Mouse (Mus musculus) 3T3-L1 (cell line): Measurements from ENCODE around the gene Garnl3.
"Not testable (repeated sequence)": the region's sequence is repeated elsewhere in the genome, so short reads cannot be mapped to it uniquely, and the experiment has no call there.

Source experiments
- DNase-seq: peaks from one replicate; pipeline ENCODE4 v3.0.0-alpha.2; 2015; ENCODE audit warnings: low read depth, low spot score

Gene Garnl3

DNA sequence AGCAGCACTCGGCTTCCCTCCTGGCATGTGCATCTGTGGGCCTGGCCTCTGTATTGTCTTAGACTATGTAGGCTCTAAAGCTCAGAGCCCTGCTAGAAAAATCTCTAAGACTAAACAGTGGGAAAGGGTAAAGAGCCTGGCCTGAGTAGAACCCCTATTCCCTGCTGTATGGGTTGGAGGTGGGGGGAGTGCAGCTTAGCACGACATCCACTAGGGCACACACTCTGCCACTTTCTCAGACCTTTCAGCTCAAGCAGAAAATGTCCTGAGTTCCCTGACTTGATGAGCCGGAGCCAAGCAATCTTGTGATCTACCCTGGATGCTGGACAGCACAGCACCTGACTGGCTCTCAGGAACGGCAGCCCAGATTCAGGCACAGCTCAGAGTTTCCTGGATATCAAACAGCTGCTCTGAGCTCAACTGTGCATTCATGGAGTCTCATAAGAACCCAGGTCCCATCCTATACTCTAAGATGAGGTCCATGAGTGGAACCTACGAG is 24.9 kb upstream of the Garnl3 start:
- no peak for DNase-seq

DNA sequence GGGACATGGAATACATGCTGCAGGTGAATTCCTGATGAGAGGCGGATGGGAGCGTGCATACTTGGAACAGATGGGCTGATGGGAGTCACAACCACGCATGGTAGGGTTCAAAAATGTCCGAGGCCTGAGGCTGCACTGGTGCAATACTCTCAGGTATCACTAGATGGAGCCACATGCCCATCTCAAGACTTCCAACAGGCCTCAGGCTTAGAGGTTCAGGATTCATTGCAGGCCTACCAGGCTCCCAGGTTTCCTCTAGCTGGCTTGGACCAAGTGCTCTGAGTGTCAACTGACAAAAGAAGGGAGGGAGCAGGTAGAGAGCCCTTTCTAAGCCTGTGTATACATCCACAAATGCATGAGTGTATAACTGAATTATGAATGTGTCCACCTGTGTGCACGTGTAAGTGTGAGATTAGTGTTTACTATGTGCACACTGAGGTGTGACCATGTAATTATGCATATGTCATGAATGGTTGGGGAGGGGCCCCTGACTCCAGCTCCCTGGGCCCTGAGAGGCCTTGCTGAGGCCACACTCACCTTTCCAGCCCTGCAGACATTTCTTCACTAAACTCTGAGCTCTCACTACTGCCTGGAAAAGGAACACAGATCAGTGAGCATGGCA is 23.4 kb upstream of the Garnl3 start:
- DNase-seq = peak; percentile 93

DNA sequence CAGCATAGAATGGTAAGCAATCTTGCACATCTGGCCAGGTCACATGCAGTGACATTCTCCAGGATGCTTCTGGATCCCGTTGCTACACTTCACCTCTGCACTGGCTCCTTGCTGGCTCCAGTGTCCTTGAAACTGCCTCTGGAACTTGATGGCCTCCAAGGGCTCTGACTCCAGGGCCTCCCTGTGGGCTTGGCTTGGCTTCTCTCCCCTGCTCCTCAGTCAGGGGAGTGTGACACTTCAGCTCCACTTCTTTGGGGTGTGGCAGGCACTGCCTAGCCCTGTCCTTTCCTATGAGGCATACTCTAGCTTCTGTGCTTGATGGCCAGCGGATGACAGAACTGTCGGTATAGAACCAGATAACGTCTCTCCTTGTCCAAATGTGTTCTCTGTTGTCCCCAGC is 15.5 kb upstream of the Garnl3 start:
- DNase-seq = no peak

DNA sequence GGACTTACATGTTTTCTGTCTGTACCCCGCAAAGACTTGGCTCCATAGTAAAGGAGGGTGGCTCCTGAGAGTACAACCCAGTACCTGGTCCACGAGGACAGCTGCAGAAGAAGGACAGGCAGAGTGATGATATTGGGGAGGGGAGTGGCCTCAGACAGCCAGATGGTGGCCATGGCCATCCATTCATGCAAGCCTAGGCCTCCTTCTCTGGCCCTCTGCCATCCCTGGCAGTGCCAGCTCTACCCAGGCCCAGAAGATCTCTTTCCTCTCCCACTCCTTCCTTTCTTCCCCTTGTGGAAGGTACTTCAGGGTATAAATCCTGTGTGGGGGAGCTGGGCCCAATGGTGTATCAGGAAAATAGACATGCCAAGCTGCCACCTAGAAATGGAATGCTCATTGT is 11.8 kb upstream of the Garnl3 start:
- no peak for DNase-seq

DNA sequence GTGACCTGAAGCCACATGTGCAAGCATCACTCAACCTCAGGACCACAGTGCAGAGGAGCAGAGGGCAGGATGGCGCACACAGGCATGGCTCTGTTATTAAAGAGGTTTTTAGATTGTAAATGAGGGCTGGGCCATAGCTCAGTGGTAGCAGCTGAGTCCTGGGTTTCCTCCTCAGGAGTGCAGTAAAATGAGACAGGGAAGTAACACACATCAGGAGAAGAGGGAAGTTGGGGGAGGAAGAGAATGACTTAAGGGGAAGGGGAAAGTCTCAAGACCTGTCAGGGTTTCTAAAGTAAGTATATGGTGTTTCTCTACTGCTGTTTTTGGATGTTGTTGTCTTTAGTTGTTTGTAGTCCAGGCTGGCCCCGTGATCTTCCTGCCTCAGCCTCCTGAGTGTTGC is 7.0 kb upstream of the Garnl3 start:
- no peak for DNase-seq

DNA sequence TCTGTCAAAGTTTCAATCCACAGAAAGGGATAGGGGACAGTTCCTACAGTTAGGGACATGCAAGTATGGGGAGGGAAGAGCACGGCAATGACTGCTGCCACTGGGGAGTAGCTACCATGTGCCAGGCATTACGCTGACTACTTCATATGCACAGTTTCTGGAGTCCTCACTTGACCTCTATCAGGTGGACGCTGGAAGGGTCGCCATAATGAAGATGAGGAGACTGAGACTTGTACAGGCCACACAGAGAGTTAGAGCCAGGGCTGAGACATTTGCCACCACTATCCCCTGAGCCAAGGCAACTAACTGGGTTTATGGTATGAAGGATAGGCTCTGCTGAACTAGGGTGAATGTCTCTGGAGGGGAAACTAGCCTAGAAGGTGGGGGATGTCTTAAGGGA is 6.3 kb upstream of the Garnl3 start:
- no peak for DNase-seq

DNA sequence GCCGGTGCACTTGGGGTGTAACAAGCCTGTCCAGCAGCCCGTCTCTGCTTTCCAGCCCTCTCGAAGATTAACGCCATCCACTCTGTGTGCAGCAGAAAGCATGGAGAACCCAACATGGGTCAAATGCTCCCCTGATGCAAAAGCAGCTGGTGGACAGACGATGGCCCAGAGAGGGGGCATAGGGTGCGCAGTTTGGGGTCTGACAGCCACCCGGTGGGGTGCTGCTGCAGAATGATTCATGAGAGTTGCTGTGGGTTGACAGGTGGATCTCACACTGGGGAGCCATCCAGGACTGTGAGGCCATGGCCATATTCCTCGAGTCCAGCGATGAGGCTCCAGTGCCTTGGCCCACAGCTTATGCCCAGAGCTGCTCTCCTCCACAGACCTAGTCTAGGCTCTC is 5.8 kb upstream of the Garnl3 start:
- DNase-seq = no peak

DNA sequence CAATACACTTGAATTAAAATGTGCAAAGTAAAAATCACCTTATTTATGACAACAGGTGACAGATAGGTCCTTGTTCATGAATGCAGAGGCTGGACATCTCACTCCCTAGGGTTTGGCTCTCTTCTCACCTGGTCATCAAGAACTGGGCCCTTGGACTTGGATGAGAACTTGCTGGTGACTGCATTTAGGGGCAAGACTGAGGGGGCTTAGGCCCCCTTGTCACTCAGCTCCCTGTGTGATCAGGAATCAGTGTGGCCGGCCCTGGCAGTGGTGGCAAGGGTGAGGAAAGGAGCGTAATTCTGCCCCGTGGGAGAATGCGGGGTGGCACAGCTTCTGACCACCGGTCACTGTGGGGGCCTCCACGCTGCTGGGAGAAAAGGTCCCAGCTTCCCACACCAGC is 4.9 kb upstream of the Garnl3 start:
- DNase-seq = no peak

DNA sequence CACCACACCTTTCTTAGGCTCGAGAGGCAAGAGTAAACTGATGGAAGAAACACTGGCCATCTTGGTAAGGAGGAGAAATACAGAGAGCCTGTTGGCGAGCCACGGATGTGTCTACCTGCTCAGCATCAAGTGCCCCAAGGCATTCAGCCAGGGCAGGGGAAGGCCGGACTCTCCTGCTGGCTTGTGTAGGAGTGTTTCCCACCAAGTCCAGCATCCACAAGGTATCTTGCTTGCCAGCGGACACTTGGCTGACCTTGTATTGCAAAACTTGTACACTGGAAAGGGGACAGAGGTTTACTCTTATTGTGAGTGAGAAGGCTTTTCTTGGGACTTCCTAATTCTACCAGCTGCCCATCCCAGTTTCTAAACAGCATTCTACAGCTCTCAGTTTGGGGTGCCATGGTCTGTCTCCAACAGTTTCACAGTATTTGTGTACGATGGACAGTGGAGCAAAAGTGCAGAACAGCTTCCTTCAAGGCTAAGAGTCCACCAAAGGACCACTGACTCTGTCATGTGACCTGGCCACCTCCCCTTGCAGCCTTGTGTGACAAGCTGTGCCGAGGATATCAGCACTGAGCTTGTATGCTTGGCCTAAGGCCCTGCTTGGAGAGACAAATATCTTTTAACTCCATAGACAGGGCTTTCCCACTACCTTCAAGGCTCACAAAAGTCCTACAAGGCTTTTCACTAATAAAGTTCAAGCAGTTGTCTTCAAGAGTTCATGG is 3.5 kb upstream of the Garnl3 start:
- no peak for DNase-seq

DNA sequence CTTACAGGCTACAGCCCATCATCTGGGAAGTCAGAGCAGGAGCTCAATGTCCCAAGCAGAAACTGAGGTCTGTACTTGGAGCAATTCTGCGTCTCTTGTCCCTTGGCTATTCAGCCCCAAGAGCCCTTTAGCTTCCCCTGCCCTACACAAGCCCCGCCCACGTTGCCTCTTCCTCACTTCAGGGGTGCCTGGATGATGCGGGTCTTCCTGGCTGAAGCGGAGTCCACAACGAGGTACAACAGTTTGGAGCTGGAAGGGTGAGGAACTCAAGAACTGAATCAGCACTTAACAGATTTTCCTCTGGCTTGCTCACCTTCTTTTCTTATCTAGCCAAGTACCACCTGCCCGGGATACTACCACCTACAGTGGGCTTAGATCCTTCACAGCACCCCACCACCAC is 852 bp upstream of the Garnl3 start:
- no peak for DNase-seq

DNA sequence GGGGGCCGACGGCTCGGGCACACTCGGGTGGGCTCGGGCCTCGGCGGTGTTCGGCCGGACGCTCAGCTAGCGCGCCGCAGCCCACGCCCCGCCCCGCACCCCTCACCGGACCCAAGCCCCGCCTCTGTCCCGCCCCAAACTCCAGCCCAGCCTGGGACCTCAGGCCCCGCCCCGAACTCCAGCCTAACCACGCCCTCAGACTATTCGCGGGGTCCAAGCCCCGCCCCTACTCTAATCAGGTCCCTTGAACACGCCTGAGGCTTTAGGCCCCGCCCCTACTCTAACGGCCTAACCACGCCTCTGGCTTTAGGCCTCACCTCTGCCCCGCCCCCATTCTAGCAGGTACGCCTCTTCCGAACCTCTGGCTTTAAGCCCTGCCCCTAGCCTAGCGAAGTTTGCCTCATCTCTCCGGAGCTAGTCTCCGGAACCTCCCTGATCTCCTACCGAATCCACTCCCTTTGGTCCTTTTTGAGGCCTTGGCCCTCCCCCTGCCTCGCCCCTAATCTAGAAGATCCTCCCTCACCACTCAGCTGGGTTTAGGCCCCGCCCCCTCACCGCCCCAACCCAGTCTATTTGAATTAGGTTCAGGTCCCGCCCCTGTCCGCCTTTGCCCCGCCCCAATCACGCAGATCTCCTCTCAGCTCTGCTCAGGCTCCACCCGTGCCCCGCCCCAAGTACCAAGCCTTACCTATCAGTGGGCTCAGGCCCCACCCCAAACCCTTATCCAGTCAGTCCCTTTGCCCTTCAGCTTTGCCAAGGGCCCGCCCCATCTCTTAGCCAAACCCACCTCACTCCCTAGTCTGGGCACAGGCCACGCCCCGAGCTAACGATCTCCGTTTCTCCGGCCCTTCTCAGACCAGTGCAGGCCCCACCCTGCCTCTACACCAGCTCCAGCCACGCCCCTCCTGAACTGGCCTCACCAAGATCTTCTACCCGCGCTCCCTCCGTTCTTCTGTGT is 649 bp downstream of the Garnl3 start:
- DNase-seq = peak; percentile 100

DNA sequence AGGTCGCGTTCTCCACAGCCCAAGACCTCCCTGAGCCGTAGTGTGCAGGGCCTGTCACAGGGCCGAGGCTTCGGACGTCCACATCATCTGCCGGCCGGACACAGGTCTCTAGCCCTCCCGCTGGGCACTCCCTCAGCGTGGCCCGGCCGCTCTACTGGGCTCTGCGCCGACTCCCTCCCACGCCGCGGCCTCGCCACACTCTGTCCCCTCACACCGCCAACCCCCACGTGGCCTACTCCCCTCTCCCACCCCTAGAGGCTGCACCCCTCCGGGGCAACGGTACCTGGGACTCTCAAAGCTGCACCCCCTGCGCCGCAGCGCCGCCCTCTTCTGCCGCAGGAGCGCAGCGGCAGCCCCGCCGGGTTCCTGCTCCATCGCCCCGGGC is 1.3 kb downstream of the Garnl3 start:
- DNase-seq = peak; percentile 32

DNA sequence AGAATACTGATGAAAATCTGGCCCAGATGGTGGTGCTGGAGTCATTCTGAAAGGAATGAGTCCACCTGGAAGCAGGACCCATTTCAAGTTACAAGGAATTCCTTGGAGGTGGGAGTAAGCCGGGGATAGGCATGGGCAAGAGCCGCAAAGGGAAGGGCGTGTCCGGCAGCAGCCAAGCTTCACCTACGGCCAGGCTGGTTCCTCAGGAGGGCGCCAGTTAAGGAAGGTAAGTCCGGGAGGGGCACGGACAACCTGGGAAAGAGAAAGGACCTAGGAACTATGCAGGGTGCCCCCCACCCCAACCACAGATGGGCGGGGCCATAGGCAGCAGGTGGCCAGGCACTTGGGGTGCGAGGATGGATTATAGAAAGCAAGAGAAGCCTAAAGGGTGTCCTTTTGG is 1.8 kb downstream of the Garnl3 start:
- peak; percentile 12 for DNase-seq

DNA sequence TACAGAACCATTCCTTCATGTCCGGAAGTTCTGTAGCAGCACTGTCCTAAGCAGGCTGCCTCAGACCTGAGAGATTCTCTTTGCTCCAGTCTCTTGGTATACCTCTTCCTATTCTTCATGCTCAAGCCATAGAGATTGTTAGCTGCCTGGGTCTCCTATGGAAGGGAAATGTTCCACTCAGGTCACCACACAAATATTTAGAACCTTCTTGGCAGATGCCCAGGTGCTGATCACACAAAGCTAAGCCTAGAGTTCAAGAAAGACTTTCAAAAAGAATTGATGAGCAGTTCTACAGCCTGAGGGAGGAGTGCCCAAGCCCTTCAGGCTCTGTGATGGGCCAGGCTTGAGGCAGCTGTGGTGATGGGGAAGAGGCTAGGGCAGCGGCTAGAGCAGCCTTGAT is 2.4 kb downstream of the Garnl3 start:
- DNase-seq = peak; percentile 12

DNA sequence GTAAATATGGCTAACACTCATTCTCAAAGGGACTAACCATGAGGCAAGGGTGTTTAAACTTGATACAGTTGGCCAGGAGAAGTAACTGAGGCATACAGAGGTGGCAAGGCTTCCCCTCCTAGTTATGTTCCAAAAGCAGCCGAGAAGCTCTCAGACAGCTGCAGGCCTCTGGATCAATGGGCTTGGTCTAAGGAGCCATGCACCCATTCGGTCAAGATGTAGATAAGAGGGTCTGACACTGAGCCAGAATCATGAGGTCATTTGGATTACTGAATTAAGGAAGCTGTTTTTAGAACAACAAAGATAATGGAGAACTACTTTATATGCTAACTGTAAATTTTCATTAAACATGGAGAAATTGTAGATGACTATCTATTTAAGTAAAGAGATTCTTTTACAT is 4.2 kb downstream of the Garnl3 start:
- no peak for DNase-seq

DNA sequence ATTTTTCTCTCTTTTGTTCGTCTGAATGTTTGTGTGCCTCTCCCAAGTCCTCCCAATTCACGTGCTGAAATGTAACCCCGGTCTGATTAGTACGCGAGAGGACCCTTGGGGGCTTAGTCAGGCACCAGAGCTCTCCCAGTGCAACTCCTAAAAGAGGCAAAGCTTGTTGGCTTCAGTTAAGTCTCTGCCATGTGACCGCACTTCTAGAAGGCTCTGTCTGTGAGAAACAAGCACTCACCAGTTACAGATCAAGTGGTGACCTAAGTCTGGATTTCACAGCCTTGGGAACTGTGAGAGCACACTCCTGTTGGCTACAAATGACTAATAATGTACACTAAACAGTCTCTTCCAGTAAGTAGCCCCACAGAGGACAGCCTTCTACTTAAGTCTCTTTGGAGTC is 8.6 kb downstream of the Garnl3 start:
- no peak for DNase-seq

DNA sequence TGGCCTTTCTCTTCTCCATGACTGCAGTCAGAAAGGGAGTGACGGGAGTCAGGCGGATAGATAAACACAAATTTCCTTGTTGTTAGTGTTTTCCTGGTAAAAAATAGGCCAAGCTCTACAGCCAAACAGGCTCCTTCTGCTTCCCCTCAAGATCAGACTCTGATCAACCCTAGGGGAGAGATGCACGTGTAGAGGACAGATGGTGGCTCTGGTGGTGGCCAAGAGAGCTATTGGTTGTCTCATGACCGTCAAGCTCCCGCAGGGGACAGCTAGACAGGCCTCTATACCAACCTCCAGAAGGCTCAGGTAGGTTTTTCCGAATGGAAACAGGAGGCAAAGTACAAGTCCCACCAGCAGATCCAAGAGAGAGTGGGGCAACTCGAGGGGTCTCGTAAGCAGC is 30.9 kb downstream of the Garnl3 start:
- DNase-seq = no peak

DNA sequence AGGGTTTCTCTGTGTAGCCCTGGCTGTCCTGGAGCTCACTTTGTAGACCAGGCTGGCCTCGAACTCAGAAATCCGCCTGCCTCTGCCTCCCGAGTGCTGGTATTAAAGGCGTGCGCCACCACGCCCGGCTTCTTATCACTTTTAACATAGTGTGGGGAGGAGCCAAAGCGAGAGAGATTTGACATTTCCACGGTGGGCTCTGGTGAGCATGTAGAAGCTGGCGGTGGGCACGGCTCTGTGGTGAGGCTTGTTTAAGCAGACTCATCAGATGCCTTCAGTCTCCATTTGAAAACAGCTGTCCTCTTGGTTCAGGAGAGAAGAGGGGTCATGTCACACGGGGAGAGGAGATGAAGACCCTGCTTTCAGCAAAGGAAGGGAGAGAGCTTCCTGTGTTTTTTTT is 34.1 kb downstream of the Garnl3 start:
- DNase-seq = not testable (repeated sequence)

DNA sequence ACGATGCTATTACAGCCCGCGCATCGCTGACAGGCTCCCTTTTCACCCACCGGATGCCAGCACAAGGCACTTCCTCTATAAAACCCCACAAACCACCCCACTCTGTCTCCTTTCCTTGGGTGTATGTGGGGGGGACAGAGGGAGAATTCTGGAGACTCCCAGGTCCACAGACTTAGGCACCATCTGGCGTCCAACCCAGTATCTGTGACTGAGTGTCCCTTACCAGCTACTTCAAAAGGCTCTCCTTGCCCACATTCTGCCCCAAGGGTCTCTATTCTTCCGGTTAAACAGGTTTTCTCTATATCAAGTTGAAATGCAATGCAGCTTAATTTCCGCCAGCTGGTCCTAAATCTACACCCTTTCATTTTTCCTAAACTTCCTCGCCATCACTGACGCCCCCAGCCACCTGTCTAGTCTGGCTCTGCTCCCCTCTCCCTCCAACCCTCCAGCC is 36.2 kb downstream of the Garnl3 start:
- DNase-seq = no peak

DNA sequence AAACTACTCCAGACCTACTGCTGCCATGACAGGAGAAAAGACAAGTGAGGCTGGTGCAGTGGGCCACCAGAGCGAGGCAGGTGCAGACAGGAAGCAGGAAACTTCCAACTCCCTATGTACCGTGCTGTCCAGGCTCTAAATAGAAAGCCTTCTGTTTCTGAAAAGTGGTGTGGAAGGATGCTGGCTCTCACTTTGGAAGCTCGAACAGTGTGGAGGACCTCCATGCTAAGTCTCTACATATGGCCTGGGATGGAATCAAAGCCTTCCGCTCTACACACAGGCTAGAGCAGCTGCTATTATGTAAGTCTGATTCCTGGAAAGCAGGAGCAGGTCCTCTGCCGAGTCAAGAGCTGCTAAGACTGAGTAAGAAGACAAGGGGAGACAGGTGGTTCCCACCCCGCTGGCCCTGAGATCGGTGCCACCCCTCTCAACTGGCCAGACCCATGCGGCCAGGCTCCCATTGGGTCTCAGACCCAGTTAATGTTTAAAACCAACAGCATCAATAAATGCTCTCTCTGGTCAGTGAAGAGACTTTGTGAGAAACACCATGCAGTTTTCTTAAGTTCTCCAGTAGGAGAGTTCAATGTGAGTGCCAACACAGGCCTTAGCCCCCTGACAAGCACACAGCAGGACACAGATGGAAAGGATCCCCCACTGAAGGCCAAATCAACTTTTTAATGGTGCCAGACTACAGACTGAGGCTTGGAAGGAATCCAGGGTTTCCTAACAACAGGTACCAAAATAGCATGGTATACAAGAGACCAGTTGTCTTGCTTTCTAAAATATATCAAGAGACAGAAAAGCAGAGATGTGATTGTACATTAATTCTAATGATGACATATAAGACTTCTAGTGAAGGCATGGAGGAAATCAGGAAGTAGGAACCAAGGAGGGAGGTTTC is 40.6 kb downstream of the Garnl3 start:
- DNase-seq = no peak

DNA sequence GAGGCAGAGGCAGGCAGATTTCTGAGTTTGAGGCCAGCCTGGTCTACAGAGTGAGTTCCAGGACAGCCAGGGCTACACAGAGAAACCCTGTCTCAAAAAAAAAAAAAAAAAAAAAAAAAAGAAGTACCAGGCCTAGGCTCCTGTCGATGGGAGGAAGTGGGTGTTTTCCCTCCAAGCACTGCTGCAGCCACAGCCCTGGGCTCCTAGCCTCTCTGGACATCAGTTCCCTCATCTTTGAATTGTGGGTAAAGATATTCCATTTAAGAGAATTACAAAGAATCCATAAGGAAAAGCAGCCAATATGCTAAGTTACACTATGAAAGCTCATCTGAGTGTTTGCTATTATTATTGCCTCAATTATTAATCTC is 41.4 kb downstream of the Garnl3 start:
- not testable (repeated sequence) for DNase-seq
